Mouse (Mus musculus): ENCODE measurements at regions not wholly inside any gene's neighbourhood (a gene's known extent, or its start where the extent isn't known, plus 50 kb on each side); places are given as distances from the start of the nearest gene placed in this dataset.

DNA sequence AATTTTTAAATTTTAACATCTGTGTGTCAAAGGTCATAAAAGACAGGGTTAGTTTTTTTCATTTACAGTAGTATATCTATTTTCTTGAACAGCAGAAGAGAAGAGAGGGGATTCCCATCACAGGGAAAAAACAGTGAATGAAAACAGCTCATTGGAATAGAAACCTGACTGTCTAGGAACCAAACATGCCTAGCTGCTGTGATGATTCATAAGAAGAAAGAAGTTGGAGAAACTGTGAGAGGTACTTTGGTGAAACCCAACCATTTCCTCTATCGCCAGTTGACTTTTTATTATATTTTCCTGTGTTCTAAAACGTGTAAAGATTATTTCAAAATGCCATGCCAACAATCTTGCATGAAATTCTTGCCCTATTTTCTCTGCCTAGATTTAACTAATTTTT, 123.8 kb downstream of the Dkk1 start:
- ATAC-seq (replicated peaks; ENCODE audit: poor library complexity), result no peak

GRCm38 (mm10) chr19:30427484-30427883, 122.0 kb downstream of the Dkk1 start:
- no peak for ATAC-seq (replicated peaks; ENCODE audit: poor library complexity)

DNA sequence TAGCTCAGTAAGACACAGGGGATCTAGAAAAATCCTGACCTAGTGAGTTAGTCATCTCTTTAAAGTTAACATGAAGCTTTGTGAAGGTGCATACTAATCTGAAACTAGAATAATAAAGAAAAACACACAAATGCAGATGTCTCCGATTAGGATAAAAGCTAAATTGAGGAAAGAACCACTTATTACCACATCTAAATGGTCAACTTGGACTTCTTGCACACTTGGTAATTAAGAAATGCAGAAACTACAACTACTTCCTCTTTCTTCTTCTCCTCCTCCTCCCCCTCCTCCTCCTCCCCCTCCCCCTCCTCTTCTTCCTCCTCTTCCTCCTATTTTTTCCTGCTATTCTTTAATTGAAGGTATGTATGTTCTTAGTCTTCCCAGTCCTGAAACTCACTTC, 116.3 kb downstream of the Dkk1 start:
- ATAC-seq (replicated peaks; ENCODE audit: poor library complexity), result peak; percentile 64

DNA sequence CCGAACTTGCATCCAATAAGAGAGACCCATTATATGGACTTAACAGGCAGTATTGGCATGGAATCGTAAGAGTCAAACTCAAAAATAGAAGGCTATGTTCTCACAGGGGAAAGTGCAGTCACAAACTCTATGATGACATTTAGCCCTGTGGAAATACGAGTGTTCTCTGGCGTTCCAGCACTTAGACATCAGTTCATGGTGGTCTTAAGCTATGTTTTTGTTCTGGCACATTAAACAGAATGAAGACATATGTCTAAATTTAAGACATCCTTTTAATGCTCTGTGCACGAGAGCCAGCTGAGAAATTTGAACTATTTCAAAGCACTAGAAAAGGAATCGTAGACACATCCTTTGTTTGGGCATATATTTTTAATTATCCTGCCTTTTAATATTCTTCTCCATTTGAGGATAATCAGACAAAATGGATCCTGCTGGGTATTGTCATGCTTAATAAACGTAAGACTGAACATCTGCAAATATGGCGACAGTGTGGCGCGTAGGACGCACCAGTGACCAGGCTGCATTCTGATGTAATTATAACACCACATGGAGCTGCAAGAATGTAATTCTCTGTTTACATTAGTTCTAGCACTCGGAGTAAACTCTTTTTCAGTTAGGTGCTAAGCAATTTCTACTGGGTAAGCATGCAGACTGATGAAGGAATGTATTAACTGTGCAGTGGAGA, 114.3 kb downstream of the Dkk1 start:
- no peak for ATAC-seq (replicated peaks; ENCODE audit: poor library complexity)

DNA sequence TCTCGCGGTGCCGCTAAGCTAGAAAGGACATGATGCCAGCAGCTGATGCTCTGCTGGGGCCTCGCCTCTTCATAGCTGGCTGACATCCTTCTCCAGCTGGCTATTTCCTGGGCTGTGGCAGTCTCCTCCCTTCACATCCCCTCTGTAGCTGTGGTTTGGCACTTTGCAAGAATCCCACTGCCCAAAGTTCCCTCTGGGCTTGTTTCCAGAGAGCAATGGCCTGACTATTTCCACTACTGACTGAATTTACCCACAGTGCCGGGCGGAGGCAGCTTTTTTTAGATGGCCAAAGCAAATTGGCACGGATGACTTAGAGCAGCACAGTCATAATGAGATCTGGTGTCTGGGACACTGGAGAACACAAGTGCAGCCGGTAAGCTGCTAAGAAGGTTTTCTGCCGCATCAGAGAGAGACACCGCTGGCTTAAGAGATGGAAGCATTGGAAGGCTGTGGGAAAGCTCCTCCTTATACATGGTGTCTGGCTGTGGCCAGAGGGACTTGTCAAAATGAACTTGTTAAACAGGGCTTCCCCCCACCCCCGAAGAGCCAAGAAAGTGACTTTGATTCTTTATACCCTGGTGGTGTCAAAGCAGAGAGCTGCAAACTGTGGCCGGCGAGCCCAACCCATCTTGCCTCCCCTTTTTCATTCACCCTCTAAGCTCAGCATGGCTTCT, 98.5 kb downstream of the Dkk1 start:
- ATAC-seq (replicated peaks; ENCODE audit: poor library complexity), result no peak

DNA sequence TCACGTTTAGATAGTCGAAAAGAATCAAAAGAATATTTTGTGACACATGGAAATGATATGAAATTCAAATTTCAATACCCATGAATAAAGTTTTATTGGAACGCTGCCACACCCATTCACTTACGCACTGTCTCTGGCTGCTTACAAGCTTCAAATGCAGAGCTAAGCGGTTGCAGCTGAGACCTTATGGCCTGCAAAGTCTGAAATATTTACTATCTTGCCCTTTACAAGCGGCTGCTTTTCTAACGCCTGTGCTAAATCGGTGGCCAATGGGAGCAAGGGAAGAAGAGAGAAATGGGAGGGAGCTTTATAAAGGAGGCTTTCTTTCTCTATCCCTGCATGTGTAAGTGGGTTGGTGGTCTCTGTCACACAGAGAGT, 97.9 kb downstream of the Dkk1 start:
- ATAC-seq (replicated peaks; ENCODE audit: poor library complexity), result no peak

GRCm38 (mm10) chr19:30452671-30453070, 96.8 kb downstream of the Dkk1 start:
- ATAC-seq (replicated peaks; ENCODE audit: poor library complexity), result peak; percentile 61

DNA sequence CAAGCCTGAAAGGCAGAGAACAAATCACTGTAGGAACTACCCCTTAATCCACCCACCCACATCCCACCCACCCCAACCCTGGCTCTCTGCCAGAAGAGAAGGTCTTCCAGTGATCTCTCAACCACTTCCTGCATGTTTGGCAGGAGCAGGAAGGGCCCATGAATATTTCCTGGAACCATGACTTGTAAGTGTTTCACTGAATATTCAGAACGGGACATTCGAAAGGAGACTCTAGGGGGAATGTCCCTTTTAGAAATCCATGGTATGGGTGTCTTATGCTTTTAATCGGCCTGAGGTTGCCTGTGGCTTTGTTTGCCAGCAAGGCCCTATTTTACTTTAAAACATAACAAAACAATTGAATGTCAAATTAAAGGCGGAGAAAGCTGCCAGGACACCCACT, 66.0 kb downstream of the Dkk1 start:
- no peak for ATAC-seq (replicated peaks; ENCODE audit: poor library complexity)

DNA sequence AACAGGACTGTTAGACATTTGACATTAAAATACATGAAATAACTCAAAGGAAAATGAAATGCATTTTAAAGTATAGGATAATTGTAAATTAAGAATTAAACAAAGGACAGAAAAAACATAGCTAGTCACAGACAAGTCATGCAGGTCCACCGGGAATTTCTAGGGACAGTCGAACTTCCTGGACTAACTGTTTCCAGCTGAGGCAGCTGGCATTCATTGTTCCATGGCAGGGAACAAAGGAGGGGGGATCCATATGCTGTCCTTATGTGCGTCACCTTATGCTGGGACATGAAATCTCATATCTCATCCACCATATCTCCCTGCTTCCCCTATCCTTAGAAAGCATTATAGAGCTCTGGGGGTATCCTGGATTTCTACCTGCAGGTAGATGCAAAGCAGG, 59.7 kb downstream of the Dkk1 start:
- no peak for ATAC-seq (replicated peaks; ENCODE audit: poor library complexity)

DNA sequence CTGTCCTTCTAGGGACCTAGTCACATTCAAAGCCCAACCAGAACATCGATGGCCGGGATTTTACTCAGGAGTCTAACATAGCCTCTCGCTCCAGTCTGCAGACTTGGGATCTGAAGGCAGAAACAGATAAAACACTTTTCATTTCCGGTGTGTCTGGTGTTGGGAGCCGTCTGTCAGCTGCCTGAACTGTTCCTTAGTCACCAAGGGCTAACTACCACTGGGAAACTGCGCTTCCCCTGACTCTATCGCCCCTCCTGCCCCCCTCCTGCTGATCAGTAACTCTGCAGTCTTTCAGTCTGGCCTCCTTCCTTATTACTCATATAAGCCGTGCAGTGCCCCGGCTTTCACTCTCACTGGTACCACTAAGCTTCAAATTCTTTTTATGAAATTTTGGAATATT, 58.5 kb downstream of the Dkk1 start:
- no peak for ATAC-seq (replicated peaks; ENCODE audit: poor library complexity)

Measured in megakaryocyte progenitor cell, adult 5-6 weeks (primary cell).